Mouse (Mus musculus) heart, embryonic 11.5 days (tissue): Measurements from ENCODE around the gene Slamf9. TPM values are rescaled to one million over a fixed set of nuclear protein-coding genes. Genes with fewer than 3 reads are reported as not detected.

Source experiments
- ATAC-seq: fragments of 200-750 bp; cut with Nextera tagmentation; replicated peaks from 2 replicates; pipeline ENCODE4 v1.8.0; 2017; ENCODE audit warnings: moderate library complexity; ENCODE audit not compliant: insufficient number of reproducible peaks, low FRiP score, low TSS enrichment
- H3K27ac ChIP-seq: fragments of 300-500 bp; sonication (generic); 2 replicates; pipeline ENCODE4 v1.5.1; 2014; ENCODE audit warnings: mild to moderate bottlenecking, low read depth, low read length
- H3K27me3 ChIP-seq: fragments of 300-500 bp; sonication (generic); 2 replicates; pipeline ENCODE4 v1.6.1; 2014; ENCODE audit warnings: mild to moderate bottlenecking, low read length, mixed read lengths; ENCODE audit not compliant: control insufficient read depth, insufficient read depth
- H3K36me3 ChIP-seq: fragments of 300-500 bp; sonication (generic); 2 replicates; pipeline ENCODE4 v1.6.1; 2014; ENCODE audit warnings: mild to moderate bottlenecking, low read length, moderate library complexity, mixed read lengths; ENCODE audit not compliant: control insufficient read depth, insufficient read depth
- H3K4me1 ChIP-seq: fragments of 300-500 bp; sonication (generic); 2 replicates; pipeline ENCODE4 v1.6.1; 2014; ENCODE audit warnings: low read length; ENCODE audit not compliant: control insufficient read depth, insufficient read depth
- H3K4me2 ChIP-seq: fragments of 300-500 bp; sonication (generic); 2 replicates; pipeline ENCODE4 v1.6.1; 2014; ENCODE audit warnings: mild to moderate bottlenecking, moderate library complexity
- H3K4me3 ChIP-seq: fragments of 300-500 bp; sonication (generic); 2 replicates; pipeline ENCODE4 v1.5.1; 2014; ENCODE audit warnings: low read depth, low read length
- H3K9ac ChIP-seq: fragments of 300-500 bp; sonication (generic); 2 replicates; pipeline ENCODE4 v1.6.1; 2014; ENCODE audit warnings: mild to moderate bottlenecking, low read depth, low read length, moderate library complexity
- H3K9me3 ChIP-seq: fragments of 300-500 bp; sonication (generic); replicated peaks from 2 replicates; pipeline ENCODE4 v1.6.1; 2016; ENCODE audit warnings: low read length; ENCODE audit not compliant: control insufficient read depth
- WGBS: fragments of 180-500 bp; shearing (Covaris S2); extraction: QIAGEN DNeasy Blood & Tissue Kit; methylation state at CpG from one replicate; pipeline ENCODE4 v1.1.7; 2014; ENCODE audit not compliant: insufficient replicate concordance; 5-methylcytosine and 5-hydroxymethylcytosine counted together
- polyA plus RNA-seq: library from polyadenylated mRNA; unstranded; fragments of >200 nt; fragmentation: Nextera tagmentation; extraction: Ambion mirVana; gene quantifications from 2 replicates; pipeline ENCODE4 v1.2.1, GENCODE M21; 2014

Gene Slamf9
- polyA plus RNA-seq, 1 experiment from 2014 or later: 1.2 TPM

DNA sequence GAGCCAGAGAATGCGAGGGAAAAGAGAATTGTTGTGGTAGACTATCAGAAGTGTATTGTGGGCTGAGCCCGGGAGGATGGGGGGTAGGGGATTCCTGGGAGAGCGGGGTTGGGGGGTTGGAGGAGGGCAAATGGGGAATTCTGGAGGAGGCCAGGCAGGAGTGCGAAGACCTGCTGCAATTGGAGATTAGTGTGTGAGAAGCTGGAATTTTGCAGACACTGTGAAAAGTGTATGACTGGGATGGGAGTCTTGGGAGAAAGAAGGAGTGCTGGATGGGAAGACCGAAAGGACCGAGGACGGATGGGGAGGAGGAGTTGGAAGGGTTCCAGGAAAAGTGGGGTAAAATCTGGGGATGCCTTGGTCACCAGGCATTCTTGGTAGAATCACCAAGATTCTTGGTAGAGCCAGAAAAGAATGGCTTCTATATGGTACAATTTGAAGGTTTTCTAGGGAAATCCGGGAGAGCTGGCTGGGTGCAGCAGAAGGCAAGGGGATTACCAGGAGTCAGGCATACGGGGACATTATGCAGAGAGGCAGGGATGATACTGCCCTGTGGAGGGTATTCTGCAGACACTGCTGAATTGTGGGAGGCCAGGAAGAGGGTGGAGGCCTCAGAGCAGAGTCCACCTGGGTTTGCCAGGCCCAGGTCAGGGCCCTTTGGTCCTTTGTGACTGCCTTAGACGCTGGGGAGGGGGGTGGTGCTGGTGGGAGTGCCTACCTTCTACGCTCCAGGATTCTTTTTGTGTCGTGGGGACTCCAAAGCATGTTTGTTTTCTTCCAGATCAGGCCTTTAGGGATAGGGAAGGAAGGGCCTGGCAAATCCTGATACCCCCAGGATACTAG is 7.6 kb downstream of the Slamf9 start:
- Histone ChIP-seq H3K9ac (peak overlapping the region; percentile 49; the same call in 1 of the 2 replicates), H3K4me3 (peak overlapping the region; percentile 61), H3K4me2 (peak overlapping the region; percentile 73), H3K4me1 (peaks cover 10% of the 10 kb centered on the region; the same call in 1 of the 2 replicates), H3K9me3 (no peaks in the 10 kb centered on the region), H3K36me3 (no peaks in the 10 kb centered on the region), H3K27ac (no peak overlapping the region), H3K27me3 (0 out of 2 replicates have a peak, but pooled peaks cover 2% of the 10 kb centered on the region)
- no peak for ATAC-seq
- WGBS: 4% methylated on average over 12 of the region's 12 CpGs

DNA sequence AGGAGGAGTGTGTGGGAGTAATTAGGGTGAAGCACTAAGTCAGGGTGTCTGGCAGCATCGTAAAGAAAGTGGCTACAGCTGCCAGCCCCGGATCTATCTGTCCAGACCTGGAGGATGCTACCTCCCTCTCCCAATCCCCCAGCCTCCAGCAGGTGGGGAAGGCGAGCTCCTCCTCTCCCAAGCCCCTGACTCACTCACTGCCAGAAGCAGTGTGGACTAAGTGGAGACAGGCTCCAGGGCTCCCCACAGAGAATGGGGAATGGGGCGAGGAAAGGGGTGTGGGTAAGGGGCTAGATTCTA is 8.2 kb downstream of the Slamf9 start:
- peaks cover 10% of the 10 kb centered on the region; the same call in 1 of the 2 replicates for H3K4me1 ChIP-seq
- peak overlapping the region; percentile 61; the same call in 1 of the 2 replicates for H3K4me3 ChIP-seq
- 0 out of 2 replicates have a peak, but pooled peaks cover 2% of the 10 kb centered on the region for H3K27me3 ChIP-seq
- no peaks in the 10 kb centered on the region for H3K9me3 ChIP-seq
- no peaks in the 10 kb centered on the region for H3K36me3 ChIP-seq
- no peak for ATAC-seq
- H3K27ac ChIP-seq: no peak overlapping the region
- 34% methylated on average over 4 of the region's 4 CpGs for WGBS
- H3K4me2 ChIP-seq: peak overlapping the region; percentile 73
- H3K9ac ChIP-seq: no peak overlapping the region

- Histone ChIP-seq H3K4me1 (peaks cover 15% of the 10 kb centered on the region), H3K27ac (no peak overlapping the region), H3K4me3 (no peak overlapping the region), H3K9me3 (no peaks in the 10 kb centered on the region), H3K4me2 (peak overlapping the region; percentile 7; the same call in 1 of the 2 replicates), H3K36me3 (no peaks in the 10 kb centered on the region), H3K27me3 (no peaks in the 10 kb centered on the region), H3K9ac (no peak overlapping the region)
- 68% methylated on average over 11 of the region's 11 CpGs for WGBS
- no peak for ATAC-seq
Measured at GRCm38 (mm10) chr1:172484236-172484635, 9.1 kb downstream of the Slamf9 start.

DNA sequence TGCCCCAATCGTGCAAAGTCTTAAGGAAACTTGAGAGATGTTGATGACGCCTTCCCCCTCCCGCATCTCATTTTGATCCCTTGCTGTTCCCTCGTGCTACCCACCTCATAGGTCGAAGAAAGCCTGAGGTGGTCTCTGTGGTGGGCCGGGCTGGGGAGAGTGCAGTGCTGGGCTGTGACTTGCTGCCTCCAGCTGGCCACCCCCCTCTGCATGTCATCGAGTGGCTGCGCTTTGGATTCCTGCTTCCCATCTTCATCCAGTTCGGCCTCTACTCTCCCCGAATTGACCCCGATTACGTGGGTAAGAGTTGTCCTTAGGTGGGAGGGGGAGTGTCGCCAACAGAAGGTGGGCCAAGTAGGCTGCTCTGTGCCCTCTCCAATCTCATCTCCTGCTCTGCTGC is 9.5 kb downstream of the Slamf9 start:
- H3K36me3 ChIP-seq: no peaks in the 10 kb centered on the region
- no peak overlapping the region for H3K4me3 ChIP-seq
- no peak overlapping the region for H3K4me2 ChIP-seq
- whole genome bisulfite sequencing: 69% methylated on average over 13 of the region's 13 CpGs
- no peak overlapping the region for H3K9ac ChIP-seq
- H3K9me3 ChIP-seq: no peaks in the 10 kb centered on the region
- H3K4me1 ChIP-seq: peaks cover 15% of the 10 kb centered on the region
- no peak for ATAC-seq
- H3K27me3 ChIP-seq: no peaks in the 10 kb centered on the region
- no peak overlapping the region for H3K27ac ChIP-seq

DNA sequence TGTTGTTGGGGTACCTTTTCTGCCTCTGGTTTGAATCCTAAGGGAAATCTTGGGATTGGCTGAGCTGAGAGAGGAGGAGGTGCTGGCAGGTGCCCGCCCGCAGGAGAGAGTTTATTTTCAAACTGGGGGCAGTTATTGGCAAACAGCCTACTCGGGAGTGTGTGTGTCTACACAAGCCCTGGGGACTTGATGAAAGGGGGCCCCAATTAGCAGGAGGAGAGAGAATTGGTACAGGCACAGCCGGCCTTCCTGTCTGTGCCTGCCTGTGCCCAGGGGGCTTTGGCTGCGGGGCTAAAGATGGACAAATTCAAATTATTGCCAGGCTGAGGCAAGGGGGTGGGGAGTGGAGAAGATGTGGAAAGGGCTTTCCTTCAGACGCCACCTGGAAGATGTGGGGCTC is 10.7 kb downstream of the Slamf9 start:
- WGBS: 69% methylated on average over 6 of the region's 6 CpGs
- Histone ChIP-seq H3K4me1 (peaks cover 15% of the 10 kb centered on the region), H3K4me3 (no peak overlapping the region), H3K4me2 (no peak overlapping the region), H3K27ac (no peak overlapping the region), H3K9me3 (no peaks in the 10 kb centered on the region), H3K9ac (no peak overlapping the region), H3K27me3 (no peaks in the 10 kb centered on the region), H3K36me3 (no peaks in the 10 kb centered on the region)
- ATAC-seq: no peak

DNA sequence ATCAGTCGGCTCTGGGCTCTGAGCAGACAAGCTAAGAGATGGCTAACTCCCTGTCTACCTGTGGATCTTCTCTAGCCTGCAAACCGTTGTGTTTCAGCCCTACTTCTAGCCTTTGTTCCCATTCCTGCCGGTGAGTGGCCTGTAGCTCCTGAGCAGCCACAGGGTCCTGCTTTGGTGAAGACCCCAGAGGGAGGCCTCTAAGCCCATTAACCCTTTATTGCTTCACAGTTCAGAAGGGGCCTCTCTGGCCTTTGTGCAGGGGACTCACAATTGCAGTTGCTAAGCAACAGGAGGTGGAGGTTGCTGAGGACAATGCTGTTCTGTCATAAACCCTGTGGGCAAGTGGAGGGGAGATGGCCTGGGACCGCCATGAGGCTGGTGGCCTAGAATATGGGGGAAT is 11.1 kb downstream of the Slamf9 start:
- H3K4me2 ChIP-seq: no peak overlapping the region
- H3K4me1 ChIP-seq: peaks cover 15% of the 10 kb centered on the region
- H3K9ac ChIP-seq: no peak overlapping the region
- WGBS: 58% methylated on average over 4 of the region's 4 CpGs
- H3K9me3 ChIP-seq: no peaks in the 10 kb centered on the region
- H3K27me3 ChIP-seq: no peaks in the 10 kb centered on the region
- no peak overlapping the region for H3K4me3 ChIP-seq
- H3K36me3 ChIP-seq: no peaks in the 10 kb centered on the region
- ATAC-seq: no peak
- no peak overlapping the region for H3K27ac ChIP-seq

GRCm38 (mm10) chr1:172486651-172487050 is 11.5 kb downstream of the Slamf9 start:
- no peak for ATAC-seq
- Histone ChIP-seq H3K9me3 (no peaks in the 10 kb centered on the region), H3K27ac (no peak overlapping the region), H3K27me3 (no peaks in the 10 kb centered on the region), H3K9ac (no peak overlapping the region), H3K4me2 (no peak overlapping the region), H3K4me1 (peaks cover 15% of the 10 kb centered on the region), H3K4me3 (no peak overlapping the region), H3K36me3 (no peaks in the 10 kb centered on the region)
- 81% methylated on average over 5 of the region's 5 CpGs for WGBS

DNA sequence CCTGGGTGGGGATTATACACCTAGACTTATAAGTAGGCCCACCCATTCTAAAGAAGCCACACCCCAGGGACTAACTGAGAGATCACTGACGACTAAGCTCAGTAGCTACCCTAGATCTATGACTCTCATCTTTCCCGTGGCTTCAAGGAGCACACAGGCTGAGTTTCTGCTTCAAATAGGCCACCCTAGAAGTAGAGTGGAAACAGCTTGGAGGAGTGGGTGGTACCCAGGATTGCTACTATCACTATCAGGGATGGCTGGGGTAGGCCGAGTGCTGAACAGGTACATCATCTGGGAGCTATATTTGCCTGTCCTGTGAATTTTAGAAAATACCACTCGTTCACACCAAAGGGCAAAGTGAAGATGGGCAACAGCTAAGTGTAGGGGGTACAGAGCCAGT is 12.7 kb downstream of the Slamf9 start:
- Histone ChIP-seq H3K4me2 (no peak overlapping the region), H3K27me3 (no peaks in the 10 kb centered on the region), H3K27ac (no peak overlapping the region), H3K9me3 (no peaks in the 10 kb centered on the region), H3K4me3 (no peak overlapping the region), H3K36me3 (no peaks in the 10 kb centered on the region), H3K4me1 (peaks cover 10% of the 10 kb centered on the region), H3K9ac (no peak overlapping the region)
- 75% methylated on average over 4 of the region's 4 CpGs for WGBS
- ATAC-seq: no peak

GRCm38 (mm10) chr1:172488831-172489230 is 13.7 kb downstream of the Slamf9 start:
- 60% methylated on average over 7 of the region's 7 CpGs for WGBS
- H3K27ac ChIP-seq: no peak overlapping the region
- no peak for ATAC-seq

More at GRCm38 (mm10) chr1:172488831-172489230, 13.7 kb downstream of the Slamf9 start:
- Histone ChIP-seq H3K4me3 (no peak overlapping the region), H3K27me3 (no peaks in the 10 kb centered on the region), H3K4me2 (no peak overlapping the region), H3K36me3 (peaks cover 2% of the 10 kb centered on the region; the same call in 1 of the 2 replicates), H3K4me1 (peaks cover 8% of the 10 kb centered on the region), H3K9ac (no peak overlapping the region), H3K9me3 (no peaks in the 10 kb centered on the region)
